In the genomic region with DNA sequence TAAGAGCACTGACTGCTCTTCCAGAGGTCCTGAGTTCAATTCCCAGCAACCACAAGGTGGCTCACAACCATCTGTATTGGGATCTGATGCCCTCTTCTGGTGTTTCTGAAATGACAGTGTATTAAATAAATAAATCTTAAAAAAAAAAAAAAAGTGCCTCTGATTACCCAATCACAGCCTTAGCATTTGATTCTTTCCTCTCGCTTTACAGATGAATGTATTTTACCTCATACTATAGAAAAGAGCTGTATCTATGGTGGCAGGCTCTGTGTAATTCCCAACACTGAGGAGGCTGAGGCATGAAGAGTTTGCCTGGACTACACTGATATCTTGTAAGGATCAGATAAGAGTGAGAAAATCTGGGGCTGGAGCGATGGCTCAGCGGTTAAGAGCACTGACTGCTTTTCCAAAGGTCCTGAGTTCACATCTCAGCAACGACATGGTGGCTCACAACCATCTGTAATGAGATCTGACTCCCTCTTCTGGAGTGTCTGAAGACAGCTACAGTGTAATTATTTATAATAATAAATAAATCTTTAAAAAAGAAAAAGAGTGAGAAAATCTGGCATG, we compare ENCODE assay signal across 8 mouse cellular contexts. TPM values are rescaled to one million over a fixed set of nuclear protein-coding genes. Genes with fewer than 3 reads are reported as not detected.
A peak's percentile ranks its signal among the peaks of the same experiment; 100 is the strongest.
DNase-seq lines count a peak whose midpoint lies in the region; ATAC-seq and TF ChIP-seq lines count a peak whose summit lies in the region.
"Not testable (repeated sequence)": the region's sequence is repeated elsewhere in the genome, so short reads cannot be mapped to it uniquely, and the experiment has no call there.

No protein-coding gene starts in this region.

- TF ChIP-seq CTCF in olfactory bulb, adult 2 months (IDR thresholded peaks at IDR 0.05; ENCODE audit: insufficient read depth, low read depth, low read length): not testable (repeated sequence)

- H3K27me3 ChIP-seq in embryonic facial prominence, embryonic 11.5 days (ENCODE audit: control insufficient read depth, insufficient read depth, low read length); limb, embryonic 13.5 days: not testable (repeated sequence)

- H3K4me1 ChIP-seq in embryonic facial prominence, embryonic 11.5 days (ENCODE audit: control insufficient read depth, insufficient read depth, low read length); limb, embryonic 13.5 days; olfactory bulb, adult 2 months (ENCODE audit: control insufficient read depth, insufficient read depth, low read length): not testable (repeated sequence)

- peak overlapping the region; percentile 69 for H3K4me2 ChIP-seq in embryonic facial prominence, embryonic 11.5 days (ENCODE audit: low read depth, low read length)
- H3K4me2 ChIP-seq in limb, embryonic 13.5 days (replicated peaks): peak overlapping the region; percentile 77

- H3K9ac ChIP-seq in embryonic facial prominence, embryonic 11.5 days (replicated peaks; ENCODE audit: low read length): peak overlapping the region; percentile 63
- not testable (repeated sequence) for H3K9ac ChIP-seq in limb, embryonic 13.5 days

- not testable (repeated sequence) for TF ChIP-seq POLR2A in olfactory bulb, adult 2 months (IDR thresholded peaks at IDR 0.05; ENCODE audit: insufficient read depth, low read depth, low read length)

- H3K9me3 ChIP-seq in embryonic facial prominence, embryonic 11.5 days (replicated peaks; ENCODE audit: control insufficient read depth, low read length); limb, embryonic 13.5 days: not testable (repeated sequence)

- DNase-seq in 3T3-L1 (ENCODE audit: low read depth, low spot score) (peak; percentile 72), R1 (ENCODE audit: low read depth, low spot score) (peak; percentile 59)
- not testable (repeated sequence) for DNase-seq in embryonic facial prominence, embryonic 11.5 days (ENCODE audit: low spot score)
- peak; percentile 63 for DNase-seq in lung, postnatal 36 days

- peak overlapping the region; percentile 49 for H3K4me3 ChIP-seq in embryonic facial prominence, embryonic 11.5 days (ENCODE audit: low read depth, low read length)
- H3K4me3 ChIP-seq in limb, embryonic 13.5 days: peak overlapping the region; percentile 61
- H3K4me3 ChIP-seq in olfactory bulb, adult 2 months (ENCODE audit: insufficient read depth, low read depth, low read length): peak overlapping the region; percentile 67

- H3K36me3 ChIP-seq in embryonic facial prominence, embryonic 11.5 days (replicated peaks; ENCODE audit: control insufficient read depth, insufficient read depth, low read depth, low read length): not testable (repeated sequence)
- peaks cover 12% of the 10 kb centered on the region for H3K36me3 ChIP-seq in limb, embryonic 13.5 days

- peak overlapping the region; percentile 72 for H3K27ac ChIP-seq in embryonic facial prominence, embryonic 11.5 days (replicated peaks; ENCODE audit: low read depth, low read length)
- peak overlapping the region; percentile 91 for H3K27ac ChIP-seq in limb, embryonic 13.5 days
- peak overlapping the region; percentile 92 for H3K27ac ChIP-seq in olfactory bulb, adult 2 months (ENCODE audit: insufficient read depth, low read depth, low read length)

- ATAC-seq in embryonic facial prominence, embryonic 11.5 days (replicated peaks; ENCODE audit: insufficient number of reproducible peaks, low FRiP score, low TSS enrichment, low read depth): peak; percentile 9; the same call in 1 of the 2 replicates
- peak; percentile 21; the same call in 1 of the 2 replicates for ATAC-seq in granulocyte monocyte progenitor cell, adult 5-6 weeks (replicated peaks; ENCODE audit: poor library complexity, severe bottlenecking)
- peak; percentile 14 for ATAC-seq in inflammation-experienced regulatory T-cells, adult 6 months
- ATAC-seq in limb, embryonic 13.5 days (ENCODE audit: low FRiP score, low read depth): peak; percentile 43; the same call in 1 of the 2 replicates

- WGBS in embryonic facial prominence, embryonic 11.5 days: 25% methylated on average over 4 of the region's 4 CpGs
- whole genome bisulfite sequencing in limb, embryonic 13.5 days: 25% methylated on average over 4 of the region's 4 CpGs
- WGBS in olfactory bulb, adult 2 months: 12% methylated on average over 4 of the region's 4 CpGs

RNA-seq across cellular contexts. Expression of gene Ddb2, which starts 0.8 kb away (rescaled TPM):
- polyA plus RNA-seq in embryonic facial prominence, embryonic 11.5 days (2014; fragmentation: Nextera tagmentation; extraction: Ambion mirVana): 11.4 and 12.6 TPM in 2 replicates
- 18.4 and 22.8 TPM in 2 replicates for total RNA-seq in granulocyte monocyte progenitor cell, adult 5-6 weeks (2014; fragmentation: Nextera tagmentation)
- 9.9 and 11.2 TPM in 2 replicates for total RNA-seq in granulocyte monocyte progenitor cell, adult 5-6 weeks (2017)
- 10 to 100 TPM; 56.2 to 82.8 (median 75.2) TPM for polyA plus RNA-seq in inflammation-experienced regulatory T-cells, adult 6 months (2017; shearing (Covaris generic))
- polyA plus RNA-seq in limb, embryonic 13.5 days (2015; fragmentation: Nextera tagmentation; extraction: Ambion mirVana): 23.6 and 26.7 TPM in 2 replicates
- not detected in 2 replicates for polyA plus RNA-seq in olfactory bulb, adult 2 months (2012; ENCODE audit: insufficient read depth, insufficient read length, low replicate concordance, missing spikeins)

RNA-seq across cellular contexts. Expression of gene Pacsin3, which starts 18.2 kb away (rescaled TPM):
- polyA plus RNA-seq in embryonic facial prominence, embryonic 11.5 days (2014; fragmentation: Nextera tagmentation; extraction: Ambion mirVana): 20.1 and 23.0 TPM in 2 replicates
- not detected in 2 replicates for total RNA-seq in granulocyte monocyte progenitor cell, adult 5-6 weeks (2014; fragmentation: Nextera tagmentation)
- total RNA-seq in granulocyte monocyte progenitor cell, adult 5-6 weeks (2017): 1.5 TPM in 1 of 2 replicates, not detected in the other
- polyA plus RNA-seq in inflammation-experienced regulatory T-cells, adult 6 months (2017; shearing (Covaris generic)): under 1 TPM in 1 of 3 experiments, not detected in 2; 0.98 TPM
- polyA plus RNA-seq in limb, embryonic 13.5 days (2015; fragmentation: Nextera tagmentation; extraction: Ambion mirVana): 44.8 and 47.4 TPM in 2 replicates
- polyA plus RNA-seq in olfactory bulb, adult 2 months (2012; ENCODE audit: insufficient read depth, insufficient read length, low replicate concordance, missing spikeins): not detected in 2 replicates

RNA-seq across cellular contexts. Expression of gene Arfgap2, which starts 27.2 kb away (rescaled TPM):
- polyA plus RNA-seq in embryonic facial prominence, embryonic 11.5 days (2014; fragmentation: Nextera tagmentation; extraction: Ambion mirVana): 82.9 and 83.6 TPM in 2 replicates
- 41.7 and 46.5 TPM in 2 replicates for total RNA-seq in granulocyte monocyte progenitor cell, adult 5-6 weeks (2014; fragmentation: Nextera tagmentation)
- total RNA-seq in granulocyte monocyte progenitor cell, adult 5-6 weeks (2017): 42.4 and 46.6 TPM in 2 replicates
- 10 to 100 TPM; 73.7 to 97.8 (median 96.2) TPM for polyA plus RNA-seq in inflammation-experienced regulatory T-cells, adult 6 months (2017; shearing (Covaris generic))
- polyA plus RNA-seq in limb, embryonic 13.5 days (2015; fragmentation: Nextera tagmentation; extraction: Ambion mirVana): 89.0 and 91.6 TPM in 2 replicates
- polyA plus RNA-seq in olfactory bulb, adult 2 months (2012; ENCODE audit: insufficient read depth, insufficient read length, low replicate concordance, missing spikeins): not detected in 2 replicates

RNA-seq across cellular contexts. Expression of gene Acp2, which starts 34.9 kb away (rescaled TPM):
- polyA plus RNA-seq in embryonic facial prominence, embryonic 11.5 days (2014; fragmentation: Nextera tagmentation; extraction: Ambion mirVana): 31.1 and 37.2 TPM in 2 replicates
- 21.8 and 22.6 TPM in 2 replicates for total RNA-seq in granulocyte monocyte progenitor cell, adult 5-6 weeks (2014; fragmentation: Nextera tagmentation)
- 16.0 and 17.0 TPM in 2 replicates for total RNA-seq in granulocyte monocyte progenitor cell, adult 5-6 weeks (2017)
- 10 to 100 TPM; 13.3 to 18.2 (median 15.0) TPM for polyA plus RNA-seq in inflammation-experienced regulatory T-cells, adult 6 months (2017; shearing (Covaris generic))
- 30.2 and 34.6 TPM in 2 replicates for polyA plus RNA-seq in limb, embryonic 13.5 days (2015; fragmentation: Nextera tagmentation; extraction: Ambion mirVana)
- not detected in 2 replicates for polyA plus RNA-seq in olfactory bulb, adult 2 months (2012; ENCODE audit: insufficient read depth, insufficient read length, low replicate concordance, missing spikeins)

RNA-seq across cellular contexts. Expression of gene Nr1h3, which starts 35.0 kb away (rescaled TPM):
- polyA plus RNA-seq in embryonic facial prominence, embryonic 11.5 days (2014; fragmentation: Nextera tagmentation; extraction: Ambion mirVana): 0.91 and 0.95 TPM in 2 replicates
- total RNA-seq in granulocyte monocyte progenitor cell, adult 5-6 weeks (2014; fragmentation: Nextera tagmentation): 0.15 and 3.6 TPM in 2 replicates
- total RNA-seq in granulocyte monocyte progenitor cell, adult 5-6 weeks (2017): 0.15 and 1.1 TPM in 2 replicates
- polyA plus RNA-seq in inflammation-experienced regulatory T-cells, adult 6 months (2017; shearing (Covaris generic)): 1 to 10 TPM in 2 of 3 experiments, under 1 TPM in 1; 0.33 to 2.8 (median 1.4) TPM
- 1.7 TPM in 2 replicates for polyA plus RNA-seq in limb, embryonic 13.5 days (2015; fragmentation: Nextera tagmentation; extraction: Ambion mirVana)
- not detected in 2 replicates for polyA plus RNA-seq in olfactory bulb, adult 2 months (2012; ENCODE audit: insufficient read depth, insufficient read length, low replicate concordance, missing spikeins)

Comparison
In these comparisons a context has a peak if more than half of its experiments do, and no peak if none do; other contexts are left out.
1. RNA of gene Pacsin3, which starts 18.2 kb away (polyA plus RNA-seq): 44.8 to 47.4 TPM in limb, embryonic 13.5 days and 20.1 to 23.0 TPM in embryonic facial prominence, embryonic 11.5 days; 0.98 TPM in inflammation-experienced regulatory T-cells, adult 6 months and not detected in olfactory bulb, adult 2 months; every median in the first group is over 10 times any median in the second.
2. Peak in every context shown above with its lines, with median percentiles within 50 percentile points of each other: ATAC-seq, H3K27ac ChIP-seq and H3K4me3 ChIP-seq.